Mouse (Mus musculus) gonadal fat pad, adult 2 months (tissue): ENCODE results near the gene Tnnt1. TPM values are rescaled to one million over a fixed set of nuclear protein-coding genes. Genes with fewer than 3 reads are reported as not detected.

ENCODE experiments used
- polyA plus RNA-seq: library from polyadenylated mRNA; depleted of rRNA; stranded (reverse); fragments of >200 nt; gene quantifications from 2 replicates; pipeline ENCODE4 v1.2.3, GENCODE M21; 2012; rRNA removed

Tnnt1 gene
- polyA plus RNA-seq, 1 experiment, result 4.9 TPM

Other genes with a start within 250 kb of the Tnnt1 start
- gene Ncr1, start 178.7 kb downstream of the Tnnt1 start, polyA plus RNA-seq, result 0.42 and 0.89 TPM in 2 replicates
- not detected in 2 replicates for gene Gp6, start 118.6 kb downstream of the Tnnt1 start, polyA plus RNA-seq
- 16.0 and 17.4 TPM in 2 replicates for gene Rdh13, start 70.7 kb downstream of the Tnnt1 start, polyA plus RNA-seq
- gene Eps8l1, start 55.7 kb downstream of the Tnnt1 start, polyA plus RNA-seq, result 9.1 and 11.3 TPM in 2 replicates
- 57.8 and 59.3 TPM in 2 replicates for gene Ppp1r12c, start 14.7 kb downstream of the Tnnt1 start, polyA plus RNA-seq
- 2.5 and 5.1 TPM in 2 replicates for gene Tnni3, start 7.8 kb upstream of the Tnnt1 start, polyA plus RNA-seq
- gene Dnaaf3, start 16.1 kb upstream of the Tnnt1 start, polyA plus RNA-seq, result 4.7 and 5.5 TPM in 2 replicates
- 0.09 and 0.81 TPM in 2 replicates for gene Syt5, start 31.2 kb upstream of the Tnnt1 start, polyA plus RNA-seq
- 0.05 TPM in 1 of 2 replicates, not detected in the other for gene Ptprh, start 87.7 kb upstream of the Tnnt1 start, polyA plus RNA-seq
- 13.0 and 16.5 TPM in 2 replicates for gene Tmem86b, start 115.0 kb upstream of the Tnnt1 start, polyA plus RNA-seq
- gene Ppp6r1, start 142.6 kb upstream of the Tnnt1 start, polyA plus RNA-seq, result 120 and 134 TPM in 2 replicates
- 28.9 and 31.8 TPM in 2 replicates for gene Hspbp1, start 168.7 kb upstream of the Tnnt1 start, polyA plus RNA-seq
- gene Brsk1, start 174.2 kb upstream of the Tnnt1 start, polyA plus RNA-seq, result 3.3 TPM in 2 replicates
- gene Tmem150b, start 208.9 kb upstream of the Tnnt1 start, polyA plus RNA-seq, result 0.89 and 1.2 TPM in 2 replicates
- 71.4 and 75.9 TPM in 2 replicates for gene Kmt5c, start 223.7 kb upstream of the Tnnt1 start, polyA plus RNA-seq
- 36.7 and 37.2 TPM in 2 replicates for gene Cox6b2, start 236.7 kb upstream of the Tnnt1 start, polyA plus RNA-seq